Mouse (Mus musculus) limb, embryonic 13.5 days (tissue): ENCODE measurements around the gene 5730522E02Rik. TPM values are rescaled to one million over a fixed set of nuclear protein-coding genes. Genes with fewer than 3 reads are reported as not detected.

Source experiments
- ATAC-seq: fragments of 200-750 bp; cut with Nextera tagmentation; 2 replicates; pipeline ENCODE4 v1.8.0; 2017; ENCODE audit warnings: low read depth, moderate number of reproducible peaks, moderate TSS enrichment; ENCODE audit not compliant: low FRiP score
- H3K27ac ChIP-seq: fragments of 300-500 bp; sonication (generic); 2 replicates; pipeline ENCODE4 v1.5.1; 2015; ENCODE audit warnings: inconsistent platforms, mild to moderate bottlenecking, moderate library complexity
- H3K27me3 ChIP-seq: fragments of 300-500 bp; sonication (generic); 2 replicates; pipeline ENCODE4 v1.6.1; 2015; ENCODE audit warnings: mild to moderate bottlenecking, inconsistent platforms
- H3K36me3 ChIP-seq: fragments of 300-500 bp; sonication (generic); 2 replicates; pipeline ENCODE4 v1.6.1; 2015; ENCODE audit warnings: inconsistent platforms, mild to moderate bottlenecking, moderate library complexity
- H3K4me1 ChIP-seq: fragments of 300-500 bp; sonication (generic); 2 replicates; pipeline ENCODE4 v1.6.1; 2015; ENCODE audit warnings: inconsistent platforms
- H3K4me2 ChIP-seq: fragments of 300-500 bp; sonication (generic); replicated peaks from 2 replicates; pipeline ENCODE4 v1.6.1; 2015; ENCODE audit warnings: inconsistent platforms, mild to moderate bottlenecking, moderate library complexity
- H3K4me3 ChIP-seq: fragments of 300-500 bp; sonication (generic); 2 replicates; pipeline ENCODE4 v1.5.1; 2015; ENCODE audit warnings: moderate library complexity, mild to moderate bottlenecking, inconsistent platforms
- H3K9ac ChIP-seq: fragments of 300-500 bp; sonication (generic); 2 replicates; pipeline ENCODE4 v1.6.1; 2015; ENCODE audit warnings: mild to moderate bottlenecking, inconsistent platforms
- H3K9me3 ChIP-seq: fragments of 300-500 bp; sonication (generic); 2 replicates; pipeline ENCODE4 v1.6.1; 2016; ENCODE audit warnings: inconsistent platforms
- WGBS: fragments of 180-500 bp; shearing (Covaris S2); methylation state at CpG from one replicate; pipeline ENCODE4 v1.1.7; 2015; 5-methylcytosine and 5-hydroxymethylcytosine counted together
- polyA plus RNA-seq: library from polyadenylated mRNA; unstranded; fragments of >200 nt; fragmentation: Nextera tagmentation; extraction: Ambion mirVana; gene quantifications from 2 replicates; pipeline ENCODE4 v1.2.1, GENCODE M21; 2015

Gene 5730522E02Rik
- polyA plus RNA-seq, 1 experiment from 2014 or later: 8.4 TPM

GRCm38 (mm10) chr11:26075536-26075935 lies 135.0 kb downstream of the 5730522E02Rik start:
- ATAC-seq: no peak
- Histone ChIP-seq H3K27ac (no peak overlapping the region), H3K9ac (no peak overlapping the region), H3K36me3 (no peaks in the 10 kb centered on the region), H3K4me2 (no peak overlapping the region), H3K4me1 (no peaks in the 10 kb centered on the region), H3K27me3 (no peaks in the 10 kb centered on the region), H3K4me3 (no peak overlapping the region), H3K9me3 (no peaks in the 10 kb centered on the region)
- 52% methylated on average over 6 of the region's 6 CpGs for WGBS

GRCm38 (mm10) chr11:26073638-26074294 lies 136.8 kb downstream of the 5730522E02Rik start:
- no peak overlapping the region for H3K4me2 ChIP-seq
- no peak overlapping the region for H3K27ac ChIP-seq
- H3K9me3 ChIP-seq: no peaks in the 10 kb centered on the region
- ATAC-seq: peak; percentile 73
- no peaks in the 10 kb centered on the region for H3K27me3 ChIP-seq
- WGBS: 45% methylated on average over 8 of the region's 8 CpGs
- no peaks in the 10 kb centered on the region for H3K4me1 ChIP-seq
- no peak overlapping the region for H3K4me3 ChIP-seq
- H3K36me3 ChIP-seq: no peaks in the 10 kb centered on the region
- no peak overlapping the region for H3K9ac ChIP-seq

GRCm38 (mm10) chr11:26072101-26072500 lies 138.5 kb downstream of the 5730522E02Rik start:
- no peak overlapping the region for H3K4me3 ChIP-seq
- no peaks in the 10 kb centered on the region for H3K9me3 ChIP-seq
- H3K4me2 ChIP-seq: no peak overlapping the region
- no peak for ATAC-seq
- no peak overlapping the region for H3K27ac ChIP-seq
- no peaks in the 10 kb centered on the region for H3K36me3 ChIP-seq
- H3K27me3 ChIP-seq: no peaks in the 10 kb centered on the region
- no peaks in the 10 kb centered on the region for H3K4me1 ChIP-seq
- no peak overlapping the region for H3K9ac ChIP-seq
- WGBS: 27% methylated on average over 4 of the region's 4 CpGs

DNA sequence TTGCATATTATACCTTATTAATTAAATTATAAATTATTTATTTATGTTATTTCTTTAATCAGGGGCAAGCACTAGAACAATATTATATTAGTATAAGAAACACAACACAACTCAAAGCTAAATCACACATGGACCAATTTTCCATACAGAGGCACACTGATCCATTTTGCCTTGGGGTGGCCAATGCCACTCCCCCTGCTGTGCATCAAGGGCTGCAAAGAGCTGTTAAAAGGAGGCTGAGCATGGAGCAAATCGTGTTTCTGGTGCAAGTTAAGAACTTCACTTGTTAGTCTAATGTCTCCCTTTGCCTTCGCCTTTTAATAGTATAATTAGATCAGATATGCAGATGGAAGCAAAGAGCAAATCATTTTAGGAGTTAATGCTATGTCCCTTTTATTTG lies 147.3 kb downstream of the 5730522E02Rik start:
- ATAC-seq: no peak
- Histone ChIP-seq H3K27me3 (no peaks in the 10 kb centered on the region), H3K27ac (no peak overlapping the region), H3K4me1 (0 out of 2 replicates have a peak, but pooled peaks cover 6% of the 10 kb centered on the region), H3K9me3 (no peaks in the 10 kb centered on the region), H3K4me3 (no peak overlapping the region), H3K9ac (no peak overlapping the region), H3K36me3 (no peaks in the 10 kb centered on the region), H3K4me2 (no peak overlapping the region)
- WGBS: 31% methylated on average over 2 of the region's 2 CpGs

DNA sequence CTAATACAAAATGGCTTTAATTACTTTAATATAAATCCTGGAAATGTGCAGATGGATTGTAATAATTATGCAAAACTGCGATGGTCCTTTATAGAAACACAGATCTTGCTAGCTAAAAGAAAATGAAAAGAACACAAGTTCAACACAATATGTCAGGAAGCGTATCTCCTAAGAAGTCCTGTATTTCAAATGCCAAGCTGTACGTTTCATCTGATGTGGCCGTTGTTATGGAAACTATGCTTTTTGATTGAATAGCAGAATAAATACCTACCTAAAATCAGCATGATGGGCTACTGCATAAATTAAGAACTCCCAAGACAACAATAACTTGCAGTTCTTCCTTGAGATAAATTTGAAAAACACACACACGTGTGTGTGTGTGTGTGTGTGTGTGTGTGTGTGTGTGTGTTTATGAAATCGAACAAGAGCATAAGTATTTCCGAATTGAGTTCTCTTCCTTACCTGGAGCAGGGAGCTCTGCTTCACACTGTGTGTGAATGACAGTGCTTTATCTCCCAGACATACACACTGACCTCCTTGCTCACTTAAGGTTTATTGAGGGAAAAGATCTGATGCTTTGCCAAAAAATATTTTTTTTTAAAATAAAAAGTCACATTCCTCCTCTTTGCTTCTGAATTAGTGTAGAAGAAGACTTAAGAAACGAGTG lies 149.0 kb downstream of the 5730522E02Rik start:
- no peak overlapping the region for H3K4me2 ChIP-seq
- H3K9me3 ChIP-seq: no peaks in the 10 kb centered on the region
- H3K9ac ChIP-seq: no peak overlapping the region
- H3K27me3 ChIP-seq: no peaks in the 10 kb centered on the region
- H3K27ac ChIP-seq: no peak overlapping the region
- ATAC-seq: no peak
- H3K36me3 ChIP-seq: no peaks in the 10 kb centered on the region
- 0 out of 2 replicates have a peak, but pooled peaks cover 6% of the 10 kb centered on the region for H3K4me1 ChIP-seq
- 77% methylated on average over 8 of the region's 8 CpGs for WGBS
- no peak overlapping the region for H3K4me3 ChIP-seq

DNA sequence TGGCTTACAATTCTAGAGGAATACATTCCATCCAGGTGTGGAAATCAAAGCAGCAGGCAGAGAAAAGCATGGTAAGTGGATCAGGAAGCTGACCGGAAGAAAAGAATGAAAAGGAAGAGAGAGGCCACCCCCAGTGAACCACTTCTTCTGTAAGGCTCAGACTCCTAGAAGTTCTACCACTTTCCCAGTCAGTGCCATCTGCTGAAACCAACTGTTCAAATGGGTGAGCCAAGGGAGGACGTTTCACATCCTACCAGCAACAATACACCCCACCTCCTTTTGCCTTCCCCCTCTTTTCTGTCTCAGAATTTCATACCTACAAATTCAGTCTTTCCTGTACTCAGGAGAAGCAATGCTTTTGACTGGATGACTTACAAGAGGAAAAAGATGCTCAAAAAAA lies 197.0 kb downstream of the 5730522E02Rik start:
- 67% methylated on average over 2 of the region's 2 CpGs for WGBS
- H3K4me1 ChIP-seq: no peaks in the 10 kb centered on the region
- ATAC-seq: no peak
- no peak overlapping the region for H3K4me2 ChIP-seq
- no peaks in the 10 kb centered on the region for H3K36me3 ChIP-seq
- H3K27me3 ChIP-seq: no peaks in the 10 kb centered on the region
- H3K9ac ChIP-seq: no peak overlapping the region
- H3K9me3 ChIP-seq: no peaks in the 10 kb centered on the region
- no peak overlapping the region for H3K27ac ChIP-seq
- H3K4me3 ChIP-seq: no peak overlapping the region

GRCm38 (mm10) chr11:26004018-26004417 lies 206.5 kb downstream of the 5730522E02Rik start:
- H3K27ac ChIP-seq: no peak overlapping the region
- ATAC-seq: no peak
- H3K4me2 ChIP-seq: no peak overlapping the region
- no peaks in the 10 kb centered on the region for H3K4me1 ChIP-seq
- H3K4me3 ChIP-seq: no peak overlapping the region
- no peak overlapping the region for H3K9ac ChIP-seq
- H3K27me3 ChIP-seq: no peaks in the 10 kb centered on the region
- no peaks in the 10 kb centered on the region for H3K9me3 ChIP-seq
- H3K36me3 ChIP-seq: no peaks in the 10 kb centered on the region
- WGBS: 53% methylated on average over 4 of the region's 4 CpGs

DNA sequence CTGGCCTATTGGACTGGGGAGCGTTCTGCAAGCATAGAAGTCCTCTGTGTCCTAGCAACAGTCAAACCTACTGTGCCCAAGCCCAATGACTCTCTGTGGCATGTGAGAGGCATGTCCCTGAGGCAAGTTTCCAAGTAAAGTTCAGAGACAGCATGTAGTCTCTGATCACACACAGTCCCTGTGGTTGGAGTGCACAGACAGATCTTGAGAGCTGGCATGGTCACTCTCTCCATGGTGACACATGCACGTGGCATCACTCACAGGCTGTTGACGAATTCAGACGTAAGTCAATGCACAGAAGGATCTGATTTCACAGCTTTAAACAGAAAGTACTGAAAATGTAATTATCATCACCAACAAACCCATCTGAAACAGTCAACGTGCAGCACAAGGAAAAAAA lies 210.8 kb downstream of the 5730522E02Rik start:
- Histone ChIP-seq H3K27me3 (no peaks in the 10 kb centered on the region), H3K4me3 (no peak overlapping the region), H3K4me2 (no peak overlapping the region), H3K9ac (no peak overlapping the region), H3K36me3 (no peaks in the 10 kb centered on the region), H3K4me1 (no peaks in the 10 kb centered on the region), H3K9me3 (no peaks in the 10 kb centered on the region), H3K27ac (no peak overlapping the region)
- ATAC-seq: no peak
- WGBS: 74% methylated on average over 5 of the region's 5 CpGs

DNA sequence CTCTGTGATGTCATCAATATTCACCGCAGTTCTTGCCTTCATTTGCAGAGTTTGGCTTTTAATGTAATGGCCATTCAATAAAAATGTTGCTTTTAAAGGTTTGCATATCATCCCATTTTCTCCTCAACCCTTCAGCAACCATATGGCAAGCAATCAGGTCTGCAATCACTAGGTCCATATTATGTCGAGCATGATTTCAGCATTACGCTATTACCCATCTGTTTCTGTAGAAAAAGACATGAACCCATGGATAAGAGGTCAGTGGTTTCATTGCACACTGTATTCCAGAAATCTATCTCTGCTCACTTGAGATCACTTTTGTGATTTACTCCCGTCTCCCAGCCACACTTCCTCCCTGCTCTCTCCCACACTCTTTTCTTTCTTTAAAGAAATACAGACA lies 213.1 kb downstream of the 5730522E02Rik start:
- H3K4me2 ChIP-seq: no peak overlapping the region
- no peak for ATAC-seq
- no peaks in the 10 kb centered on the region for H3K27me3 ChIP-seq
- 65% methylated on average over 4 of the region's 4 CpGs for WGBS
- no peaks in the 10 kb centered on the region for H3K36me3 ChIP-seq
- no peaks in the 10 kb centered on the region for H3K9me3 ChIP-seq
- 0 out of 2 replicates have a peak, but pooled peaks cover 2% of the 10 kb centered on the region for H3K4me1 ChIP-seq
- H3K27ac ChIP-seq: no peak overlapping the region
- H3K4me3 ChIP-seq: no peak overlapping the region
- no peak overlapping the region for H3K9ac ChIP-seq

DNA sequence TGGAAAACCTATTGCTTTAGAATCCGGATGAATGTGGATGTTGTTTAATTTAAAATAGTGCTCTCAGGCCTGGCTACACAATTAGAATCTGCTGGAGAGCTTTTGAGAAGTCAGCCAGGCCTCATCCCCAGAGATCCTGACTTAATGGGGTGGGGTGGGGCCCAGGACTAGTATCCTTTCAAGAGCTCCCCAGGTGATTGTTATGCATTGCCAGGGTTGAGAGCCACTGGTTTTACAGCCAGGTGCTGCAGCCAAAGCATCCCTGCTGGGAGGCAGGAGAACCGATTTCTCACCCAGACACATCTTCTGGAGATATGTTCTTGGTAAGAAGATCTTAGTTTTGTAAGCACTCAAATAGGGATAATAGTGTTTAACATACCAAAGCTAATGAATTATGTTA lies 216.4 kb downstream of the 5730522E02Rik start:
- H3K4me2 ChIP-seq: no peak overlapping the region
- no peaks in the 10 kb centered on the region for H3K9me3 ChIP-seq
- 0 out of 2 replicates have a peak, but pooled peaks cover 2% of the 10 kb centered on the region for H3K4me1 ChIP-seq
- ATAC-seq: no peak
- H3K27ac ChIP-seq: no peak overlapping the region
- H3K9ac ChIP-seq: no peak overlapping the region
- no peaks in the 10 kb centered on the region for H3K27me3 ChIP-seq
- no peak overlapping the region for H3K4me3 ChIP-seq
- no peaks in the 10 kb centered on the region for H3K36me3 ChIP-seq
- WGBS: 24% methylated on average over 2 of the region's 2 CpGs

DNA sequence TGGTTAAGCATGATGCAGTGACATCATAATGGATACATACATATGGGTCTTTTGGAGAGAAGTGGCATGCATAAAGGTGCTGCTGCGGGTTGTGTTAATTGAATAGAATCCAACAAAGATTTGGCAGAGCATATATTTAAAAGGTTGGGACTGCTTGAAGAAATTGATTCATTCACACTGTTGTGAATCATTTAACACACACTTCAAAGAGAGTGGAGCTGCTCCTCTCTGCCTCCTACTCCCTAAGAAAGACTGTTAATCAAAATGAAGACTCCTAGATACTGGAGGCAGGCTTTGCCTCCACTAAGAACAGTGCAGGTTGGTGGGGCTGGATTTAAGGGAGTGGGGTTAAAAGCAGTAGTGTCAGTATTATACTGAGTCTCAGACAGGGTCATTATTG lies 218.3 kb downstream of the 5730522E02Rik start:
- H3K9me3 ChIP-seq: no peaks in the 10 kb centered on the region
- no peak for ATAC-seq
- 0 out of 2 replicates have a peak, but pooled peaks cover 2% of the 10 kb centered on the region for H3K4me1 ChIP-seq
- H3K4me2 ChIP-seq: no peak overlapping the region
- 100% methylated on average over 1 of the region's 1 CpGs for WGBS
- H3K4me3 ChIP-seq: no peak overlapping the region
- H3K9ac ChIP-seq: no peak overlapping the region
- no peaks in the 10 kb centered on the region for H3K36me3 ChIP-seq
- no peaks in the 10 kb centered on the region for H3K27me3 ChIP-seq
- H3K27ac ChIP-seq: no peak overlapping the region

DNA sequence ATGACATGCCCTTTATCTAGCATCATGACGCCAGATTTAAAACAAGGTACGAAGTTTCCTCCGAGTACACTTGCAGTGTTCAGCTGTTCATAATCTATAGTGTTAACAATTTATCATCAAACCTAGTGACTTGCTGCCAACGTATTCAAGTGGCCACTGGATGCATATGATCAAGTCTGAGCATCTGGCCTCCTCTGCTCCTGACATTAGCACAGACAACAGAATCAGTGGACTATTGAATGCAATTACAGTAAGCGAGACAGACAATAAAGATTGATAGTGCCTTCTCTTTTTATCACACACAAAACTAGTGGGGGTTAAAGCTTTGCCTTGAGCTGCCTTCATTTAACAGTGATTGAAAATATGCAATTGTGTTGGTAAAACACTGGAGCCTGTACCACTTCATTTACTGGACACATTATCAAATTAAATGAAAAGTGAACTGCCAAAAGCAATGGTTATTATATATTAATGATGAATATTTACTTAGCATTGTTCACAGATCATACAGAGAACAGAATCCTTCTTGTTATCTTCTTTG lies 231.8 kb downstream of the 5730522E02Rik start:
- 84% methylated on average over 5 of the region's 5 CpGs for WGBS
- no peak overlapping the region for H3K9ac ChIP-seq
- ATAC-seq: no peak
- no peak overlapping the region for H3K4me3 ChIP-seq
- no peaks in the 10 kb centered on the region for H3K4me1 ChIP-seq
- no peaks in the 10 kb centered on the region for H3K36me3 ChIP-seq
- H3K27me3 ChIP-seq: no peaks in the 10 kb centered on the region
- no peaks in the 10 kb centered on the region for H3K9me3 ChIP-seq
- H3K27ac ChIP-seq: no peak overlapping the region
- no peak overlapping the region for H3K4me2 ChIP-seq
